Mouse (Mus musculus) heart, adult 2 months (tissue): Measurements from ENCODE around the gene Cdkn1c. TPM values are rescaled to one million over a fixed set of nuclear protein-coding genes. Genes with fewer than 3 reads are reported as not detected.
A peak's percentile ranks its signal among the peaks of the same experiment; 100 is the strongest.

Experiments
- DNase-seq, 2 experiments: peaks; one replicate each; pipeline ENCODE4 v3.0.0; 2021
- H3K27ac ChIP-seq: fragments of 200-600 bp; 2 replicates; pipeline ENCODE4 v1.8.1; 2022
- H3K27me3 ChIP-seq: fragments of 200-500 bp; 2 replicates; pipeline ENCODE4 v1.6.1; 2012; ENCODE audit warnings: mild to moderate bottlenecking, low read length, inconsistent platforms, mixed read lengths; ENCODE audit not compliant: control insufficient read depth, insufficient read depth
- H3K36me3 ChIP-seq: fragments of 200-500 bp; 2 replicates; pipeline ENCODE4 v1.6.1; 2012; ENCODE audit warnings: low read length, inconsistent platforms; ENCODE audit not compliant: control insufficient read depth, insufficient read depth
- H3K4me1 ChIP-seq: fragments of 200-500 bp; 2 replicates; pipeline ENCODE4 v1.6.1; 2011; ENCODE audit warnings: low read length; ENCODE audit not compliant: control insufficient read depth, insufficient read depth
- H3K4me3 ChIP-seq: fragments of 200-600 bp; 2 replicates; pipeline ENCODE4 v1.8.1; 2022
- H3K79me2 ChIP-seq: fragments of 200-500 bp; replicated peaks from 2 replicates; pipeline ENCODE4 v1.6.1; 2012; ENCODE audit warnings: mild to moderate bottlenecking, inconsistent platforms, low read length, moderate library complexity, mixed read lengths; ENCODE audit not compliant: control insufficient read depth, insufficient read depth
- H3K9ac ChIP-seq: fragments of 200-500 bp; 2 replicates; pipeline ENCODE4 v1.6.1; 2012; ENCODE audit warnings: low read depth, mild to moderate bottlenecking, control low read depth, inconsistent platforms, low read length, mixed read lengths
- CTCF ChIP-seq: fragments of 200-600 bp; IDR thresholded peaks from 2 replicates; pipeline ENCODE4 v1.8.1; 2022; ENCODE audit warnings: antibody characterized with exemption, mild to moderate bottlenecking, moderate library complexity
- EP300 ChIP-seq: fragments of 200-500 bp; IDR thresholded peaks from 2 replicates; pipeline ENCODE4 v1.6.1; 2011; ENCODE audit warnings: low read depth, low read length, control low read depth; ENCODE audit not compliant: insufficient read depth
- POLR2A ChIP-seq: fragments of 200-500 bp; IDR thresholded peaks from 2 replicates; pipeline ENCODE4 v1.6.1; 2011; ENCODE audit warnings: mild to moderate bottlenecking, low read depth, low read length, control low read depth; ENCODE audit not compliant: insufficient read depth
- WGBS: fragments of 180-500 bp; shearing (Covaris S2); methylation state at CpG from one replicate; pipeline ENCODE4 v1.1.7; 2018; 5-methylcytosine and 5-hydroxymethylcytosine counted together
- intact Hi-C: fragments of 180-260 bp; cut with DNase I; formaldehyde crosslinking; loops from one replicate; pipeline ENCODE4 v1.15.1; 2025
- polyA plus RNA-seq: library from polyadenylated mRNA; depleted of rRNA; stranded (reverse); fragments of >200 nt; gene quantifications from 2 replicates; pipeline ENCODE4 v1.2.3, GENCODE M21; 2012
- total RNA-seq, 2 experiments: library from RNA; stranded (reverse); gene quantifications; 2 replicates each; pipeline ENCODE4 v1.2.3; 2021

The Cdkn1c gene
- total and polyA plus RNA-seq, 3 experiments, result 12.3 to 42.4 (median 33.9) TPM

DNA sequence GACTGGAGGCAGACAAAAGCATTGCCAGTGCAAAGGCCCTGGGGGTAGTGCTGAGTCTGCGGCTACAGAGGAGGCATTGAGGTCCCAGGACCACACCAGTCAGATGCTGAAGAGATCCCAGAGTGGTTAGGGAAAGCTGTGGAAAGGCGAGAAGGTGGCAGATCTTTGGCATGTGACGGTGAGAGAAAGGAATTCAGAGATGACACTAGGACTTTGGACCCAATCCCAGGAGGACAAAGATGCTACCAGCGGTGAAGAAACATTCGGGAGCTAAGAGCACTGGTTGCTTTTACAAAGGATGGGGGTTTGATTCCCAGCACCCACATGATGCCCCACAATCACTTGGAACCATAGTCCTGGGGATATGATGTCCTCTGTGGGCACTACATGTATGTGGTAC lies 16.9 kb upstream of the Cdkn1c start:
- no peak for DNase-seq
- Histone ChIP-seq H3K4me1 (peaks cover 5% of the 10 kb centered on the region), H3K79me2 (no peaks in the 10 kb centered on the region), H3K9ac (no peak overlapping the region), H3K36me3 (no peaks in the 10 kb centered on the region), H3K27ac (no peak overlapping the region), H3K4me3 (no peak overlapping the region), H3K27me3 (no peaks in the 10 kb centered on the region)
- no peak for TF ChIP-seq EP300
- no peak for TF ChIP-seq CTCF
- no peak for TF ChIP-seq POLR2A
- intact Hi-C loops, result no loop called here
- WGBS, result 78% methylated on average over 5 of the region's 5 CpGs

DNA sequence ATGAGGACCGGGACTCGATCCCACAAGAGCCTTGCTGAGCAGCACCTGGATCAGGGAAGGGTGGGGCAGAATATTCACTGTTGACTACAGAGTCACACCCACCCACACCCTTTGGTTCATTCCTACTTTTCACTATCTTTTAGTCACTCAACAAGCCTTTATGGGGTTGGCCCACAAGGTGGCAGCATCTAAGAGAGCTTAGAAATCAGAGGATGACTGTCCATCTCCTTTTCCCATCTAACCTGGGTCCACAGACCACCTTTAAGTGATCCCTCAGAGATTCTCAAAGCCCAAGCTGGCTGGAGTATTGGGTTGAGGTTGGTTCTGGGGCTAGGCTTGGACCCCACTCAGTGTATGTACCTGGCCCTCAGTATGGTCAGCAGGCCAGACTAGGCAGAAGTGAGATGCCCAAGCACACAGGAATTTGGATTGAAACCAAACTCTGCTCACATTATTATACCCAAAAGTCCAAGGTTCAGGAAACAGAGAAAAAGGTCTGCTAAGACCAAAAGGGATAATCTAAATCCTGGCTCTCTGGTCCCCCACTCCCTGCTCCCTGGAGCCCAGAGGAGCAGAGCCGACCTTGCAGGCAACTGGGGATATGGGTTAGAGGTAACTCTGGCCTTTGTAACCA lies 16.0 kb upstream of the Cdkn1c start:
- H3K36me3 ChIP-seq, result no peaks in the 10 kb centered on the region
- peaks cover 5% of the 10 kb centered on the region for H3K4me1 ChIP-seq
- no peaks in the 10 kb centered on the region for H3K27me3 ChIP-seq
- no peak for DNase-seq
- TF ChIP-seq POLR2A (no peak), CTCF (peak; percentile 24; the same call in 1 of the 2 replicates), EP300 (no peak)
- H3K9ac ChIP-seq, result no peak overlapping the region
- intact Hi-C loops, result no loop called here
- 85% methylated on average over 3 of the region's 3 CpGs for WGBS
- H3K4me3 ChIP-seq, result no peak overlapping the region
- H3K79me2 ChIP-seq, result no peaks in the 10 kb centered on the region
- H3K27ac ChIP-seq, result no peak overlapping the region

DNA sequence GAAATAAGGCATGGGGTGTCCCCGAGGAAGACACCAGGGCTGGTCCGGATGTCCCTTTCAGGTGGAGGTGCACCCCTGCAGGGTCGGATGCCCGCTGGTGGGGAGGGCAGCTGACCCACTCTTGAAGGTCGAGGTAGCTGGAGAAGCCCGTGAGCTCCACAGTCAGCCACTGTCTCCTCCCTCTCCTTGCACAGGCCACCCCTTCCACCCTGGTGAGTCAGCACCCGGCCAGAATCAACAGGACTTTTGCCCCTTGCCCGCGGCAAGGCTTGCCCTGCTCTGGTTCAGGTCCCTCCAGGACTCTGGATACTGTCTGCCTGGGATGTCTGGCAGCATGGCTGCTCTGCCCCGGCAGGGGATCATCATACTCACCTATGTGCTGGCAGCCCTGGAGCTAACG lies 15.0 kb upstream of the Cdkn1c start:
- Histone ChIP-seq H3K4me1 (peaks cover 5% of the 10 kb centered on the region), H3K36me3 (no peaks in the 10 kb centered on the region), H3K4me3 (no peak overlapping the region), H3K9ac (no peak overlapping the region), H3K79me2 (no peaks in the 10 kb centered on the region), H3K27me3 (no peaks in the 10 kb centered on the region), H3K27ac (no peak overlapping the region)
- TF ChIP-seq CTCF (no peak), POLR2A (no peak)
- no peak for DNase-seq
- intact Hi-C loops, result no loop called here
- WGBS, result 60% methylated on average over 11 of the region's 11 CpGs

DNA sequence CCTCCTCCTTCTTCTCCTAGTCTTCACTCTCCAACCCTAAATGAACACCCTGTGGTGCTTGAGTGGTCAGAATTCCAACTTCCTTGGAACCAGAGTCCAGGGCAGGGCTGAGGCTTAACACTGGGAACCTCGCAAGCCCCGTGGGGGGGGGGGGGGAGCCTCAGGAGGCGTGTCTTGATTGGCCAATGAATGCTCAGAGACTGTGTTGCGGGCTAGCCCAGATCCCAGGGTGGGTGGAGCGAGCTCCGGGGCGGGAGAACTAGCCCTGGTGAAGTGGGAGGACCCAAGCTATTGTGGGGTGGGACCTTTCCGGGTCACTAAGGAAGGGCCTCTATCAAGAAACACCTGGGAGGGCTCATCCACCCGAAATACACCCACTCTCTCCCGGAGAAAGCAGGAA lies 14.0 kb upstream of the Cdkn1c start:
- no peaks in the 10 kb centered on the region for H3K27me3 ChIP-seq
- DNase-seq, result no peak
- peaks cover 6% of the 10 kb centered on the region for H3K4me1 ChIP-seq
- no peak overlapping the region for H3K4me3 ChIP-seq
- no peak overlapping the region for H3K27ac ChIP-seq
- intact Hi-C loops, result loop anchor here (5.0 kb wide), 1 partner anchor 32 kb away; no protein-coding TSS in a partner anchor
- WGBS, result 43% methylated on average over 10 of the region's 10 CpGs
- H3K9ac ChIP-seq, result no peak overlapping the region
- no peaks in the 10 kb centered on the region for H3K36me3 ChIP-seq
- TF ChIP-seq EP300, result no peak
- no peak for TF ChIP-seq CTCF
- TF ChIP-seq POLR2A, result no peak
- no peaks in the 10 kb centered on the region for H3K79me2 ChIP-seq

- Histone ChIP-seq H3K4me3 (no peak within 1 kb of the TSS), H3K27me3 (no peaks in the 10 kb centered on the region), H3K4me1 (peaks cover 6% of the 10 kb centered on the region), H3K36me3 (no peaks in the 10 kb centered on the region), H3K79me2 (no peaks in the 10 kb centered on the region), H3K9ac (peak within 1 kb of the TSS; percentile 28; the same call in 1 of the 2 replicates), H3K27ac (0 out of 2 replicates have a peak within 1 kb of the TSS, but pooled peaks have one; percentile 15)
- 0 out of 2 replicates have a peak, but pooled peaks have one; percentile 46 for TF ChIP-seq EP300
- no peak for TF ChIP-seq CTCF
- peak; percentile 50 for TF ChIP-seq POLR2A
- 29% methylated on average over 4 of the region's 4 CpGs for WGBS
- intact Hi-C loops, result loop anchor here (5.0 kb wide), 1 partner anchor 34 kb away; no protein-coding TSS in a partner anchor
- DNase-seq, result peak; percentile 49 to 58
These were observed 12.7 kb upstream of the Cdkn1c start, which contains the start of gene Slc22a18 for GRCm38 (mm10) chr7:143473347-143474101. Slc22a18 (plus strand) TSS chr7:143473736.

DNA sequence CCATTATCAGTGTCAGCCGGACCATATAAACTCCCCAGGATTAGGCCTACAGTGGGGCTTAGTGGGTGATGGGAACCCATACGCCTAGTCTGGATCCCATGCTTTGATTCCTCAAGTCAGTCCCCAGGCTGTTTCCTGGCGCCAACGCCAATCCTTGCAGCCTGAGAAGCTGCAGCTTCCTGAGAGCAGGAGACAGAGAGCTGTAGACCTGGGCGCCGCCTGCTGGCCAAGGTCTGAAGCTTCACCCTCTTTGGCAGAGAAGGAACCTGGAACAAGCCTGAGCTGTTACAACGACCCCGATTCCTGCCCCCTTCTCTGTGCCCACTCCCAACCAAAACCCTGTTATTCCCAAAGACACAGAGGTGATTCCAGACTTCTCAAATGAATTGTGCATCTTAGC lies 9.1 kb upstream of the Cdkn1c start:
- WGBS, result 8% methylated on average over 8 of the region's 8 CpGs
- intact Hi-C loops, result loop anchor here (1.0 to 10.0 kb wide), 4 partner anchors 37 to 575 kb away; partner anchors contain the start of gene Tspan32

More for the DNA sequence above, 9.1 kb upstream of the Cdkn1c start:
- Histone ChIP-seq H3K4me3 (no peak overlapping the region), H3K27me3 (no peaks in the 10 kb centered on the region), H3K79me2 (no peaks in the 10 kb centered on the region), H3K27ac (no peak overlapping the region), H3K9ac (no peak overlapping the region), H3K36me3 (no peaks in the 10 kb centered on the region), H3K4me1 (peaks cover 6% of the 10 kb centered on the region)
- TF ChIP-seq POLR2A (no peak), EP300 (no peak), CTCF (peak; percentile 98)
- peak; percentile 70 to 83 for DNase-seq
